Mouse (Mus musculus): ENCODE measurements around the gene Gpr173.
"Not testable (repeated sequence)": the region's sequence is repeated elsewhere in the genome, so short reads cannot be mapped to it uniquely, and the experiment has no call there.

Gpr173 gene

GRCm38 (mm10) chrX:152368397-152369273 is at the start of gene Gpr173:
Gene Gpr173 (minus strand): TSS chrX:152368704.
- ATAC-seq (ENCODE audit: insufficient number of reproducible peaks, low FRiP score, low TSS enrichment), result peak; percentile 67

- no peak for ATAC-seq (ENCODE audit: insufficient number of reproducible peaks, low FRiP score, low TSS enrichment)
Observed at GRCm38 (mm10) chrX:152403251-152403650, 34.7 kb upstream of the Gpr173 start.

- no peak for ATAC-seq (ENCODE audit: insufficient number of reproducible peaks, low FRiP score, low TSS enrichment)
Observed at GRCm38 (mm10) chrX:152400096-152400495, 31.6 kb upstream of the Gpr173 start.

- ATAC-seq (ENCODE audit: insufficient number of reproducible peaks, low FRiP score, low TSS enrichment), result peak; percentile 3; the same call in 1 of the 2 replicates
Observed at GRCm38 (mm10) chrX:152368054-152368396, 479 bp downstream of the Gpr173 start.

- ATAC-seq (ENCODE audit: insufficient number of reproducible peaks, low FRiP score, low TSS enrichment), result peak; percentile 66
Observed at GRCm38 (mm10) chrX:152366418-152366817, 2.1 kb downstream of the Gpr173 start.

- peak; percentile 45; the same call in 1 of the 2 replicates for ATAC-seq (ENCODE audit: insufficient number of reproducible peaks, low FRiP score, low TSS enrichment)
Observed at GRCm38 (mm10) chrX:152352553-152353153, 15.9 kb downstream of the Gpr173 start.

GRCm38 (mm10) chrX:152347041-152347440 is 21.5 kb downstream of the Gpr173 start:
- no peak for ATAC-seq (ENCODE audit: insufficient number of reproducible peaks, low FRiP score, low TSS enrichment)

GRCm38 (mm10) chrX:152346587-152346986 is 21.9 kb downstream of the Gpr173 start:
- no peak for ATAC-seq (ENCODE audit: insufficient number of reproducible peaks, low FRiP score, low TSS enrichment)

GRCm38 (mm10) chrX:152342903-152343302 is 25.6 kb downstream of the Gpr173 start:
- no peak for ATAC-seq (ENCODE audit: insufficient number of reproducible peaks, low FRiP score, low TSS enrichment)

- peak; percentile 95 for ATAC-seq (ENCODE audit: insufficient number of reproducible peaks, low FRiP score, low TSS enrichment)
Observed at GRCm38 (mm10) chrX:152342358-152342901, 26.1 kb downstream of the Gpr173 start, which contains the start of gene Tspyl2. Gene Tspyl2 (minus strand): TSS chrX:152342425.

GRCm38 (mm10) chrX:152341496-152341895 is 27.0 kb downstream of the Gpr173 start:
- ATAC-seq (ENCODE audit: insufficient number of reproducible peaks, low FRiP score, low TSS enrichment), result no peak

GRCm38 (mm10) chrX:152336546-152337332 is 31.8 kb downstream of the Gpr173 start:
- ATAC-seq (ENCODE audit: insufficient number of reproducible peaks, low FRiP score, low TSS enrichment), result peak; percentile 98

- not testable (repeated sequence) for ATAC-seq (ENCODE audit: insufficient number of reproducible peaks, low FRiP score, low TSS enrichment)
Observed at GRCm38 (mm10) chrX:152336123-152336522, 32.4 kb downstream of the Gpr173 start.

- ATAC-seq (ENCODE audit: insufficient number of reproducible peaks, low FRiP score, low TSS enrichment), result not testable (repeated sequence)
Observed at GRCm38 (mm10) chrX:152329400-152329799, 39.1 kb downstream of the Gpr173 start.

- no peak for ATAC-seq (ENCODE audit: insufficient number of reproducible peaks, low FRiP score, low TSS enrichment)
Observed at GRCm38 (mm10) chrX:152327689-152328052, 40.8 kb downstream of the Gpr173 start.

- ATAC-seq (ENCODE audit: insufficient number of reproducible peaks, low FRiP score, low TSS enrichment), result peak; percentile 100
Observed at GRCm38 (mm10) chrX:152326996-152327688, 41.4 kb downstream of the Gpr173 start, which contains the start of gene Kantr. Gene Kantr (minus strand): TSS chrX:152327495.

- ATAC-seq (ENCODE audit: insufficient number of reproducible peaks, low FRiP score, low TSS enrichment), result no peak
Observed at GRCm38 (mm10) chrX:152323584-152323983, 44.9 kb downstream of the Gpr173 start.

- no peak for ATAC-seq (ENCODE audit: insufficient number of reproducible peaks, low FRiP score, low TSS enrichment)
Observed at GRCm38 (mm10) chrX:152322776-152323175, 45.7 kb downstream of the Gpr173 start.

GRCm38 (mm10) chrX:152320535-152320934 is 48.0 kb downstream of the Gpr173 start:
- no peak for ATAC-seq (ENCODE audit: insufficient number of reproducible peaks, low FRiP score, low TSS enrichment)

- ATAC-seq (ENCODE audit: insufficient number of reproducible peaks, low FRiP score, low TSS enrichment), result no peak
Observed at GRCm38 (mm10) chrX:152307942-152308341, 60.6 kb downstream of the Gpr173 start.

Data from cerebellum, adult (tissue).